Mouse (Mus musculus) kidney, adult 2 months (tissue): ENCODE measurements around the gene Sat2. TPM values are rescaled to one million over a fixed set of nuclear protein-coding genes. Genes with fewer than 3 reads are reported as not detected.

ENCODE experiments used
- DNase-seq: peaks from one replicate; pipeline ENCODE4 v3.0.0; 2021
- H3K27ac ChIP-seq: fragments of 200-500 bp; 2 replicates; pipeline ENCODE4 v1.5.1; 2012; ENCODE audit warnings: low read depth, low read length, control low read depth, inconsistent platforms; ENCODE audit not compliant: insufficient read depth
- H3K27me3 ChIP-seq: fragments of 200-500 bp; replicated peaks from 2 replicates; pipeline ENCODE4 v1.6.1; 2012; ENCODE audit warnings: mild to moderate bottlenecking, moderate library complexity, low read length, inconsistent platforms; ENCODE audit not compliant: control insufficient read depth, insufficient read depth
- H3K36me3 ChIP-seq: fragments of 200-500 bp; 2 replicates; pipeline ENCODE4 v1.6.1; 2012; ENCODE audit warnings: mild to moderate bottlenecking, moderate library complexity, low read length, inconsistent platforms; ENCODE audit not compliant: control insufficient read depth, insufficient read depth
- H3K4me1 ChIP-seq: fragments of 200-500 bp; 2 replicates; pipeline ENCODE4 v1.6.1; 2011; ENCODE audit warnings: low read length; ENCODE audit not compliant: control insufficient read depth, insufficient read depth
- H3K4me3 ChIP-seq: fragments of 200-500 bp; 2 replicates; pipeline ENCODE4 v1.5.1; 2011; ENCODE audit warnings: mild to moderate bottlenecking, low read depth, low read length, control low read depth; ENCODE audit not compliant: insufficient read depth
- CTCF ChIP-seq: fragments of 200-500 bp; conservative IDR thresholded peaks from 2 replicates; pipeline ENCODE4 v1.5.1; 2011; ENCODE audit warnings: low read depth, mild to moderate bottlenecking, control low read depth, low read length, moderate library complexity, mixed read lengths; ENCODE audit not compliant: insufficient read depth, insufficient read length
- POLR2A ChIP-seq: fragments of 200-500 bp; IDR thresholded peaks from one replicate; pipeline ENCODE4 v1.6.1; 2011; ENCODE audit warnings: low read depth, low read length, control low read depth
- WGBS: fragments of 180-500 bp; shearing (Covaris S2); methylation state at CpG from one replicate; pipeline ENCODE4 v1.1.7; 2018; 5-methylcytosine and 5-hydroxymethylcytosine counted together
- polyA plus RNA-seq: library from polyadenylated mRNA; depleted of rRNA; stranded (reverse); fragments of >200 nt; gene quantifications from 2 replicates; pipeline ENCODE4 v1.2.3, GENCODE M21; 2012; rRNA removed

Sat2 gene
- polyA plus RNA-seq, result 16.7 and 18.8 TPM in 2 replicates

DNA sequence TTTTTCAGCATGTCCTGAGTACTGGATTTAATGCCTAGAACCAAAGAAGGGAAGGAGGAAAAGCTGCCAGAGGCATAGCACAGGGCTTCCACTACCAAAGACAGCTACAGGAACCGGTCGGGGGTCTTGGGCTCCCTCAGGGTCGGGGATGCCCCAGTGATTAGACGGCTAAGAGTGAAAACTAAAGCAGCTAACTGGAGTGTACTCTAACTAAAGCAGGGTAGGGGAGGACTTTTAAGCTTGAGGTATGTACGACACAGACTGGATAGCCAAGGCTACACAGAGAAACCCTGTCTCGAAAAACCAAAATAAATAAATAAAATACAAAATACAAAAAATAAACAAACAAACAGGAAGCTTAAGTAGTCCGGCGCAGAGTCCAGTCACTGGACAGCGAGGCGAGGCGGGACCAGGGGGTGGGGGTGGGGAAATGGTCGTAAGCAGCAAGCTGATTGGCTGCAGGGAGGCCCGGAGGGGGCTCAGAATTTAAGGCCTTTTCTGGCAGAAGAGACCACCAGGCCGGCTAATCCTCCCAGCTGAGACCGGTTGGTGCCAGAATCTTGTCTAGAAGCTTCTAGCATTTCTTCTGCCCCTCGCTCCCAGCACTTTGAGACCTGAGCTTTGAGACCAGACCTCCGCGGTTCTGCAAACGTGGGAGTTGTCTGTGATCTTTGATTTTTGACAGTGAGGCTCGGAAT lies at the start of gene Sat2:
Gene Sat2, plus strand, starts transcription at position 454 of the 698 bp plus-strand sequence.
- H3K27ac ChIP-seq, result peak within 1 kb of the TSS; percentile 37
- H3K27me3 ChIP-seq, result no peaks in the 10 kb centered on the region
- peak within 1 kb of the TSS; percentile 56 for H3K4me3 ChIP-seq
- H3K36me3 ChIP-seq, result no peaks in the 10 kb centered on the region
- peak; percentile 73 for DNase-seq
- H3K4me1 ChIP-seq, result no peaks in the 10 kb centered on the region; the same call in 1 of the 2 replicates
- under 1% methylated on average over 20 of the region's 20 CpGs for WGBS
- TF ChIP-seq CTCF (no peak), POLR2A (no peak)

DNA sequence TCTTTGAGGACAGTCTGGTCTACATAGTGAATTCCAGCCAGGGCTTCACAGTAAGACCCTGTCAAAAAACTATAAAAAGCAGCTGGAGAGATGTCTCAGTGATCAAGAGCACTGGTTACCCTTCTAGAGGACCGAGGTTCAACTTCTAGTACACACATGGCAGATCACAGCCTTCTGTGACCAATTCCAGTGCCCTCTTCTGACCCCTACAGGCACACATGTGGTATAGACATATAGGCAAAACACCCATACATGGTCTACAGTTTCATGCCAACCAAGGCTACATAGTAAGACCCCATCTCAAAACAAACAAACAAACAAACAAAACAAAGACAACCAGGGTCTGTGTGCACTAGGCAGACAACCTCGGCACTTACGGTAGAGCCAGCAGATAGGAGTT lies 46.6 kb upstream of the Sat2 start:
- TF ChIP-seq CTCF (peak; percentile 44), POLR2A (no peak)
- Histone ChIP-seq H3K27me3 (no peaks in the 10 kb centered on the region), H3K4me3 (no peak overlapping the region), H3K36me3 (no peaks in the 10 kb centered on the region), H3K27ac (no peak overlapping the region), H3K4me1 (peaks cover 8% of the 10 kb centered on the region; the same call in 1 of the 2 replicates)
- peak; percentile 21 for DNase-seq
- WGBS, result 53% methylated on average over 3 of the region's 3 CpGs

DNA sequence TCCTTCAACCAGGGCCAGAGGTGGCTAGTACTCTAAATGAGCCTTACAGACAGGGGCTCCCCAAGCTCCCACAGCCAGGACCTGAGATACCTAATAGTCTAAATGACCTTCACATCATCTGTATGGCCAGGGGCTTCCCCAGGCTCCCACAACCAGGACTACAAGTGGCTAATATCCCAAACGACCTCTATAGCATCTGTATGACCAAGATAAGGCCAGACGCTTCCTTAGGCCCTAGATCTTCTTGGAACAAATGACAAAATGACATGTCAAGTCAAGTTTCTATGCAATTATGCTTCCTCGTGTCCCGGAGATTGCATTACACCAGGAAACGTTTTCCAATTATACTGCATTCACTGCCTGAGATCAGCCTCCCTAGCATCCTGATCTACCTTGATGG lies 45.5 kb upstream of the Sat2 start:
- 74% methylated on average over 5 of the region's 5 CpGs for WGBS
- DNase-seq, result no peak
- H3K36me3 ChIP-seq, result no peaks in the 10 kb centered on the region

DNA sequence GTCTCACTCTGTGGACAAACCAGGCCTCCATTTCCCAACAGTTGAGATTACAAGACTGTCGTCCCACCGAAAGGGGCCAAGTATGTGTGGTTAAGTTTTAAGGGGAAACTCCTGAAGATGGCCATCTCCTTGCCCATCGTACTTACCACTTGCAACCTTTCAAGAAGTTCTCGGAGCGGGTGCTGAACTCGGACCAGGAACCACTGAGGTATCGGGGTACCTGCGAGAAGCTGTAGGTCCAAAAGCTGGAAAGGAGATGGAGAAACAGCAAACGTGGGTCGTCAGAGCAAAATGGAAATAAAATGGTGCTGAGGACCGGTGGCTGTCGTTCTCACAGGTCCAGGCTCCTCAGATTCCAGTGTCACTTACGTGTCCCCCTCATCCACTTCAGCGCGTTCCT lies 43.5 kb upstream of the Sat2 start:
- H3K27ac ChIP-seq, result no peak overlapping the region
- peak overlapping the region; percentile 69 for H3K4me3 ChIP-seq
- no peaks in the 10 kb centered on the region for H3K36me3 ChIP-seq
- no peak for DNase-seq
- 12% methylated on average over 15 of the region's 15 CpGs for whole genome bisulfite sequencing
- H3K4me1 ChIP-seq, result peaks cover 12% of the 10 kb centered on the region; the same call in 1 of the 2 replicates
- H3K27me3 ChIP-seq, result no peaks in the 10 kb centered on the region
- no peak for TF ChIP-seq CTCF
- TF ChIP-seq POLR2A, result no peak

More for the DNA sequence above, 45.5 kb upstream of the Sat2 start:
- H3K27me3 ChIP-seq, result no peaks in the 10 kb centered on the region
- peaks cover 8% of the 10 kb centered on the region; the same call in 1 of the 2 replicates for H3K4me1 ChIP-seq
- TF ChIP-seq CTCF, result no peak
- TF ChIP-seq POLR2A, result no peak
- H3K4me3 ChIP-seq, result no peak overlapping the region
- no peak overlapping the region for H3K27ac ChIP-seq

DNA sequence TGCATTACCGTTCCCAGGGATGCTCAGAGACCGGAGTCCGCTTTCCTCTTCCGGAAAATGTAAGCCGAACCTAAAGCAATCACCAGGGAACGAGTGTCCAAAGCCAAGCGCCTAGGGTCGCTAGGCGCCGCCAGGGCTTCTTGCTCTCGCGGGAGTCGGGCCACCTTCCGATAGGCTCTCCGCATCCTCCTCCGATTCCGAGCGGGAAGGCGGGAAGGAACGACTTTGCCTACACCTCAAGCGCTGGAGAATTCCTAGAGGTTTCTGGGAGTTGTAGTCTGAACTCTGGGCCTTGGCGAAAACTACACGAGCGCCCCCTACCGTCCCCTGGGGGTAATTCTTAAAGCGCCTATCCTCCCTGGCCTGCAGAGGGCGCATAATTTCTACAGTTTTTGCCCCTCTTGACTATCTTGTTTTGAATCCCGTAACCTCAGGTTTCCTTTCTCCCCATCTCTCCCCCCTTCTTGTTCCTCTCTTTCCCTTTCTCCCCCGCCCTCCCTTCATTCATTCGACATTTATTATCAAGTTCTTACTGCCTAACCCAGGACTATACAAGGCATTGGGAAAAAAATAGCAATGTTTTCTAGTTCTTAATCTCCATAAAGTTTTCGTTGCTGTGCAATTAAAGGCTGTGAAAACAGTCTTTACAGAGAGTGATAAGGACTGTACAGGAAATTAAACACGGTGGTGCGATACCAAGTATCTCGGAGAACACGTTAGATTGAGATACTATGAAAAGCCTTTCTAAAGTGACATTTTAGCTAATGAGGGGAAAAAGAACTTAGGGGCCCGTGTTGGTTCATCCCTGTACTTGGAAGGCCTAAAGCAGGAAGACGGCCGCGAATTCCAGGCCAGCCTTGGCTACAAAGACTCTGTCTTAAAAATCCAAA lies 42.5 kb upstream of the Sat2 start:
- under 1% methylated on average over 39 of the region's 39 CpGs for WGBS
- TF ChIP-seq CTCF (peak; percentile 100), POLR2A (no peak)
- DNase-seq, result peak; percentile 99
- Histone ChIP-seq H3K36me3 (no peaks in the 10 kb centered on the region), H3K4me1 (peaks cover 12% of the 10 kb centered on the region; the same call in 1 of the 2 replicates), H3K4me3 (peak overlapping the region; percentile 96), H3K27me3 (no peaks in the 10 kb centered on the region), H3K27ac (peak overlapping the region; percentile 81)

DNA sequence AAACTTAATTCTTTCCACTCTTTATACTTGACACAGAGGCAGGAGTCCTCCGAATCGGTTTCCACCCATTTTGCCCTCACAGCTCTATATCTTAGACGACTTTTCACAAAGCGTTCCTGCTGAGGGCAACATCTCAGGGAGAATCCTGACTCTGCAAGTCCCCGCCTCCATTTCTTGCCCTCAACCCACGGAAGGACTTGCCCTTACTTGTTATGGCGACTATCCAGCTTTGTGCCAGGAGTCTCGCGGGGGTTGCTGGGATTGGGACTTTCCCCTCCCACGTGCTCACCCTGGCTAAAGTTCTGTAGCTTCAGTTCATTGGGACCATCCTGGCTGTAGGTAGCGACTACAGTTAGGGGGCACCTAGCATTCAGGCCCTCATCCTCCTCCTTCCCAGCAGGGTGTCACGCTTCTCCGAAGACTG lies 41.7 kb upstream of the Sat2 start, which contains the start of the genes Wrap53 and Trp53:
Gene Wrap53, minus strand, starts transcription at position 165 of the 424 bp plus-strand sequence.
Gene Trp53, plus strand, starts transcription at position 269 of the 424 bp plus-strand sequence.
- TF ChIP-seq CTCF (no peak), POLR2A (no peak)
- peak; percentile 98 for DNase-seq
- Histone ChIP-seq H3K27ac (peak within 1 kb of the TSS; percentile 98), H3K36me3 (no peaks in the 10 kb centered on the region), H3K27me3 (no peaks in the 10 kb centered on the region), H3K4me3 (peak within 1 kb of the TSS; percentile 96), H3K4me1 (peaks cover 12% of the 10 kb centered on the region; the same call in 1 of the 2 replicates)
- under 1% methylated on average over 13 of the region's 13 CpGs for WGBS
